Mouse (Mus musculus) midbrain, embryonic 10.5 days (tissue): ENCODE data around the gene Olfr721-ps1. TPM values are rescaled to one million over a fixed set of nuclear protein-coding genes. Genes with fewer than 3 reads are reported as not detected.

Experiments
- polyA plus RNA-seq: library from polyadenylated mRNA; unstranded; fragments of >200 nt; fragmentation: Nextera tagmentation; extraction: Ambion mirVana; gene quantifications from 2 replicates; pipeline ENCODE4 v1.2.1, GENCODE M21; 2016

The Olfr721-ps1 gene
- polyA plus RNA-seq, 1 experiment from 2014 or later = not detected

Other genes with a start within 250 kb of the Olfr721-ps1 start
- gene Olfr720, start 214.5 kb upstream of the Olfr721-ps1 start, polyA plus RNA-seq = not detected in 2 replicates
- gene Olfr31, start 78.5 kb upstream of the Olfr721-ps1 start, polyA plus RNA-seq = not detected in 2 replicates
- gene Il3ra, start 55.0 kb upstream of the Olfr721-ps1 start, polyA plus RNA-seq = 2.0 and 2.3 TPM in 2 replicates